ENCODE assay signal across 25 mouse cellular contexts in genomic region chr16:28239382-28239781, GRCm38 (mm10).
DNase-seq lines count a peak whose midpoint lies in the region; ATAC-seq and TF ChIP-seq lines count a peak whose summit lies in the region.
"Had no signal": no experiment of that assay in that cellular context is flagged by ENCODE, and none has a peak within 500 bp of the region (broad histone marks: within the 10 kb centered on the region; RNA-seq: fewer than 3 reads in every experiment).

No protein-coding gene starts in this region.

- DNase-seq in left cerebral cortex, adult 2 months (ENCODE audit: extremely low spot score in 1 of 2, low spot score in 2 of 2), result no peak
- DNase-seq in left cerebral cortex, postnatal 36 days (ENCODE audit: low spot score in 2 of 2), result no peak
- no peak for DNase-seq in G1E (ENCODE audit: low spot score)
- peak; percentile 9 for DNase-seq in c-Kit-positive CD71-positive TER-119-negative erythroid progenitor cells, embryonic 14.5 days (ENCODE audit: low read depth)
- DNase-seq in c-Kit-positive CD71-positive TER-119-positive erythroid progenitor cells, embryonic 14.5 days (ENCODE audit: low spot score), result no peak
- DNase-seq: adrenal gland, postnatal 10 days; adrenal gland, postnatal 36 days; B cell, adult 2 months; cerebellum, adult 11-12 months; cerebellum, adult 8-10 months; cerebellum, postnatal 10 days; cerebellum, postnatal 36 days; embryo, embryonic 11 days; gastrocnemius, adult 2 months; gastrocnemius, postnatal 14 days; heart, adult 11 months had no signal

- H3K4me3 ChIP-seq in left cerebral cortex, adult 2 months, result no peak overlapping the region
- no peak overlapping the region for H3K4me3 ChIP-seq in G1E (ENCODE audit: low read depth, low read length)
- H3K4me3 ChIP-seq: embryonic facial prominence, embryonic 10.5 days; embryonic facial prominence, embryonic 13.5 days; forebrain, embryonic 10.5 days; forebrain, embryonic 13.5 days; gastrocnemius, adult 2 months; hindbrain, embryonic 10.5 days; hindbrain, embryonic 13.5 days; intestine, embryonic 15.5 days had no signal

- H3K36me3 ChIP-seq in G1E (replicated peaks), result no peaks in the 10 kb centered on the region
- H3K36me3 ChIP-seq: embryonic facial prominence, embryonic 10.5 days; embryonic facial prominence, embryonic 13.5 days; forebrain, embryonic 10.5 days; hindbrain, embryonic 10.5 days; hindbrain, embryonic 13.5 days; intestine, embryonic 15.5 days had no signal

- TF ChIP-seq CTCF in left cerebral cortex, adult 2 months (IDR thresholded peaks at IDR 0.05), result no peak
- no peak for TF ChIP-seq CTCF in G1E (IDR thresholded peaks at IDR 0.05; ENCODE audit: low read depth, low read length)

- intact Hi-C loops in left cerebral cortex, adult 2 months (cut with DNase I), result no loop called here
- intact Hi-C loops in left cerebral cortex, postnatal 36 days (cut with DNase I), result no loop called here

- no peaks in the 10 kb centered on the region for H3K4me1 ChIP-seq in G1E (ENCODE audit: insufficient read depth, low read depth, low read length)
- H3K4me1 ChIP-seq: intestine, embryonic 15.5 days had no signal

- ATAC-seq in G1E (ENCODE audit: extremely low read depth, insufficient number of reproducible peaks, low FRiP score, poor library complexity, severe bottlenecking), result peak; percentile 85
- ATAC-seq in activated CD4-positive, CD25-positive, alpha-beta regulatory T cell, adult 4 months, result no peak
- ATAC-seq: intestine, embryonic 15.5 days had no signal

- peak overlapping the region; percentile 2; the same call in 1 of the 2 replicates for H3K27ac ChIP-seq in left cerebral cortex, adult 2 months
- H3K27ac ChIP-seq: embryonic facial prominence, embryonic 10.5 days; embryonic facial prominence, embryonic 13.5 days; forebrain, embryonic 10.5 days; forebrain, embryonic 13.5 days; gastrocnemius, adult 2 months; hindbrain, embryonic 10.5 days; hindbrain, embryonic 13.5 days; intestine, embryonic 15.5 days had no signal

- no peaks in the 10 kb centered on the region for H3K9me3 ChIP-seq in G1E (replicated peaks)
- H3K9me3 ChIP-seq: embryonic facial prominence, embryonic 10.5 days; embryonic facial prominence, embryonic 13.5 days; forebrain, embryonic 10.5 days; forebrain, embryonic 13.5 days; hindbrain, embryonic 10.5 days; hindbrain, embryonic 13.5 days; intestine, embryonic 15.5 days had no signal

- H3K27me3 ChIP-seq in G1E (ENCODE audit: insufficient read depth, low read length), result no peaks in the 10 kb centered on the region
- H3K27me3 ChIP-seq: CH12.LX; embryonic facial prominence, embryonic 13.5 days; forebrain, embryonic 13.5 days; hindbrain, embryonic 13.5 days; intestine, embryonic 15.5 days had no signal
